Mouse (Mus musculus) heart, embryonic 13.5 days (tissue): ENCODE measurements around the gene Impdh1. TPM values are rescaled to one million over a fixed set of nuclear protein-coding genes. Genes with fewer than 3 reads are reported as not detected.
"Not testable (repeated sequence)": the region's sequence is repeated elsewhere in the genome, so short reads cannot be mapped to it uniquely, and the experiment has no call there.

Source experiments
- ATAC-seq: fragments of 200-750 bp; cut with Nextera tagmentation; 2 replicates; pipeline ENCODE4 v1.8.0; 2017; ENCODE audit warnings: moderate TSS enrichment; ENCODE audit not compliant: insufficient number of reproducible peaks, low FRiP score, low TSS enrichment; ENCODE audit errors: extremely low read depth
- H3K27ac ChIP-seq: fragments of 300-500 bp; sonication (generic); replicated peaks from 2 replicates; pipeline ENCODE4 v1.5.1; 2015; ENCODE audit warnings: moderate library complexity, mild to moderate bottlenecking, inconsistent platforms
- H3K27me3 ChIP-seq: fragments of 300-500 bp; sonication (generic); replicated peaks from 2 replicates; pipeline ENCODE4 v1.6.1; 2015; ENCODE audit warnings: mild to moderate bottlenecking, inconsistent platforms
- H3K36me3 ChIP-seq: fragments of 300-500 bp; sonication (generic); 2 replicates; pipeline ENCODE4 v1.6.1; 2015; ENCODE audit warnings: mild to moderate bottlenecking, inconsistent platforms
- H3K4me1 ChIP-seq: fragments of 300-500 bp; sonication (generic); 2 replicates; pipeline ENCODE4 v1.6.1; 2015; ENCODE audit warnings: inconsistent platforms
- H3K4me2 ChIP-seq: fragments of 300-500 bp; sonication (generic); 2 replicates; pipeline ENCODE4 v1.6.1; 2015; ENCODE audit warnings: inconsistent platforms, mild to moderate bottlenecking, moderate library complexity
- H3K4me3 ChIP-seq: fragments of 300-500 bp; sonication (generic); 2 replicates; pipeline ENCODE4 v1.5.1; 2015; ENCODE audit warnings: moderate library complexity, mild to moderate bottlenecking, inconsistent platforms
- H3K9ac ChIP-seq: fragments of 300-500 bp; sonication (generic); 2 replicates; pipeline ENCODE4 v1.6.1; 2015; ENCODE audit warnings: inconsistent platforms, mild to moderate bottlenecking, moderate library complexity
- H3K9me3 ChIP-seq: fragments of 300-500 bp; sonication (generic); 2 replicates; pipeline ENCODE4 v1.6.1; 2016; ENCODE audit warnings: inconsistent platforms
- WGBS: fragments of 180-500 bp; shearing (Covaris S2); methylation state at CpG from one replicate; pipeline ENCODE4 v1.1.7; 2015; ENCODE audit warnings: mixed read lengths; 5-methylcytosine and 5-hydroxymethylcytosine counted together
- polyA plus RNA-seq: library from polyadenylated mRNA; unstranded; fragments of >200 nt; fragmentation: Nextera tagmentation; extraction: Ambion mirVana; gene quantifications from 2 replicates; pipeline ENCODE4 v1.2.1, GENCODE M21; 2015

Gene Impdh1
- polyA plus RNA-seq, 1 experiment from 2014 or later: 34.7 TPM

- Histone ChIP-seq H3K4me2 (peak overlapping the region; percentile 94), H3K9ac (peak overlapping the region; percentile 82), H3K9me3 (no peaks in the 10 kb centered on the region), H3K27me3 (peaks cover 94% of the 10 kb centered on the region), H3K4me3 (peak overlapping the region; percentile 69), H3K4me1 (peaks cover 4% of the 10 kb centered on the region), H3K27ac (no peak overlapping the region), H3K36me3 (no peaks in the 10 kb centered on the region)
- no peak for ATAC-seq
- WGBS: 21% methylated on average over 17 of the region's 17 CpGs
These were observed 38.0 kb downstream of the Impdh1 start for GRCm38 (mm10) chr6:29177901-29178879.

GRCm38 (mm10) chr6:29175113-29175512, 41.1 kb downstream of the Impdh1 start:
- peaks cover 98% of the 10 kb centered on the region for H3K27me3 ChIP-seq
- no peak overlapping the region for H3K4me2 ChIP-seq
- H3K9ac ChIP-seq: 0 out of 2 replicates have a peak overlapping the region, but pooled peaks have one; percentile 30
- no peaks in the 10 kb centered on the region for H3K9me3 ChIP-seq
- WGBS: 63% methylated on average over 3 of the region's 3 CpGs
- H3K4me3 ChIP-seq: no peak overlapping the region
- ATAC-seq: no peak
- H3K27ac ChIP-seq: no peak overlapping the region
- no peaks in the 10 kb centered on the region for H3K36me3 ChIP-seq
- H3K4me1 ChIP-seq: peaks cover 20% of the 10 kb centered on the region

GRCm38 (mm10) chr6:29174368-29174767, 41.8 kb downstream of the Impdh1 start:
- Histone ChIP-seq H3K9ac (no peak overlapping the region), H3K27me3 (peaks cover 98% of the 10 kb centered on the region), H3K27ac (no peak overlapping the region), H3K36me3 (no peaks in the 10 kb centered on the region), H3K4me1 (peaks cover 23% of the 10 kb centered on the region), H3K4me2 (no peak overlapping the region), H3K4me3 (no peak overlapping the region), H3K9me3 (no peaks in the 10 kb centered on the region)
- WGBS: 15% methylated on average over 7 of the region's 7 CpGs
- ATAC-seq: no peak

- Histone ChIP-seq H3K27ac (no peak overlapping the region), H3K36me3 (no peaks in the 10 kb centered on the region), H3K9me3 (no peaks in the 10 kb centered on the region), H3K4me1 (peaks cover 22% of the 10 kb centered on the region), H3K4me3 (peak overlapping the region; percentile 54), H3K4me2 (peak overlapping the region; percentile 78), H3K9ac (peak overlapping the region; percentile 71), H3K27me3 (peaks cover 95% of the 10 kb centered on the region)
- ATAC-seq: 0 out of 2 replicates have a peak, but pooled peaks have one; percentile 27
- under 1% methylated on average over 40 of the region's 40 CpGs for WGBS
These were observed 45.2 kb downstream of the Impdh1 start for GRCm38 (mm10) chr6:29170952-29171388.

GRCm38 (mm10) chr6:29170063-29170921, 45.9 kb downstream of the Impdh1 start:
- H3K4me3 ChIP-seq: peak overlapping the region; percentile 54
- ATAC-seq: peak; percentile 47
- WGBS: 1% methylated on average over 63 of the region's 63 CpGs
- no peak overlapping the region for H3K27ac ChIP-seq
- peaks cover 23% of the 10 kb centered on the region for H3K4me1 ChIP-seq
- peak overlapping the region; percentile 78 for H3K4me2 ChIP-seq
- H3K27me3 ChIP-seq: peaks cover 93% of the 10 kb centered on the region
- no peaks in the 10 kb centered on the region for H3K9me3 ChIP-seq
- no peaks in the 10 kb centered on the region for H3K36me3 ChIP-seq
- H3K9ac ChIP-seq: peak overlapping the region; percentile 71

GRCm38 (mm10) chr6:29169675-29170062, 46.5 kb downstream of the Impdh1 start:
- WGBS: 2% methylated on average over 12 of the region's 12 CpGs
- no peaks in the 10 kb centered on the region for H3K36me3 ChIP-seq
- peaks cover 28% of the 10 kb centered on the region for H3K4me1 ChIP-seq
- H3K4me2 ChIP-seq: peak overlapping the region; percentile 78
- no peak overlapping the region for H3K27ac ChIP-seq
- H3K9me3 ChIP-seq: no peaks in the 10 kb centered on the region
- peaks cover 88% of the 10 kb centered on the region for H3K27me3 ChIP-seq
- peak overlapping the region; percentile 71 for H3K9ac ChIP-seq
- H3K4me3 ChIP-seq: peak overlapping the region; percentile 54
- ATAC-seq: no peak

- 26% methylated on average over 2 of the region's 2 CpGs for WGBS
- no peaks in the 10 kb centered on the region for H3K9me3 ChIP-seq
- H3K27me3 ChIP-seq: peaks cover 80% of the 10 kb centered on the region
- H3K9ac ChIP-seq: no peak overlapping the region
- no peak overlapping the region for H3K4me3 ChIP-seq
- H3K27ac ChIP-seq: no peak overlapping the region
- no peaks in the 10 kb centered on the region for H3K36me3 ChIP-seq
- peaks cover 30% of the 10 kb centered on the region for H3K4me1 ChIP-seq
- no peak overlapping the region for H3K4me2 ChIP-seq
- no peak for ATAC-seq
These were observed 47.3 kb downstream of the Impdh1 start for GRCm38 (mm10) chr6:29168871-29169270.

GRCm38 (mm10) chr6:29166196-29166595, 50.0 kb downstream of the Impdh1 start:
- Histone ChIP-seq H3K4me1 (peaks cover 32% of the 10 kb centered on the region), H3K27ac (no peak overlapping the region), H3K4me2 (no peak overlapping the region), H3K36me3 (no peaks in the 10 kb centered on the region), H3K9ac (no peak overlapping the region), H3K4me3 (no peak overlapping the region), H3K9me3 (no peaks in the 10 kb centered on the region), H3K27me3 (peaks cover 54% of the 10 kb centered on the region)
- ATAC-seq: no peak
- 19% methylated on average over 1 of the region's 1 CpGs for WGBS

GRCm38 (mm10) chr6:29164314-29165244, 51.6 kb downstream of the Impdh1 start, which contains the start of gene Rbm28:
Gene Rbm28, minus strand, starts transcription at chr6:29165006.
- H3K9ac ChIP-seq: peak within 1 kb of the TSS; percentile 91
- H3K4me2 ChIP-seq: peak within 1 kb of the TSS; percentile 91
- H3K36me3 ChIP-seq: peaks cover 7% of the 10 kb centered on the region
- no peaks in the 10 kb centered on the region for H3K9me3 ChIP-seq
- peak; percentile 48; the same call in 1 of the 2 replicates for ATAC-seq
- WGBS: 7% methylated on average over 42 of the region's 42 CpGs
- peaks cover 38% of the 10 kb centered on the region for H3K27me3 ChIP-seq
- no peak within 1 kb of the TSS; the same call in 1 of the 2 replicates for H3K27ac ChIP-seq
- H3K4me1 ChIP-seq: peaks cover 17% of the 10 kb centered on the region
- peak within 1 kb of the TSS; percentile 72 for H3K4me3 ChIP-seq

GRCm38 (mm10) chr6:29161291-29161690, 54.9 kb downstream of the Impdh1 start:
- Histone ChIP-seq H3K4me1 (peaks cover 16% of the 10 kb centered on the region), H3K36me3 (peaks cover 39% of the 10 kb centered on the region)
- 98% methylated on average over 5 of the region's 5 CpGs for WGBS
- H3K9me3 ChIP-seq, H3K9ac ChIP-seq, H3K4me3 ChIP-seq, H3K27me3 ChIP-seq, H3K27ac ChIP-seq, H3K4me2 ChIP-seq, ATAC-seq: not testable (repeated sequence)
